Mouse (Mus musculus): ENCODE results near the gene 1110004F10Rik.

DNA sequence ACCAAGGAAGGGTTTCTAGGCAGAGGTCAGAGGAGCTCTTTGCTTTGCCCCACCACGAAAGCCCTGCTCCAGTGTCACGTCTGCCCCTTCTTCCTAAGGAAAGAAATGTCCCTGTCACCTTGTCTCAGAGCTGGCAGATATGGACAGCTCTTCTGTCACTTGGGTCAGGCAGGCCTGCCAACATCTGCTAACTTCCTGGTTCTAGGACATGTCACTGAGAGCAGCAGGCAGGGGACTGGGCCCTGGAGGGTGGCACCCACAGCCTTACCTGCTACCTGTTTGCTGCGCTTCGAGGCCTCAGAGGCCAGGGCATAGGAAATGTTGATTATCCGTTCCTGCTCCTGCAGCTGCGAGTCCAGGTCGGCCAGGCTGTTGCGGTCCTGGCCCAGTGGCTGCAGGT is 89.1 kb downstream of the 1110004F10Rik start:
- TF ChIP-seq CTCF (IDR thresholded peaks at IDR 0.05; ENCODE audit: extremely low read depth, insufficient read depth, low read length) (no peak), POLR2A (IDR thresholded peaks at IDR 0.05; ENCODE audit: extremely low read depth, insufficient read depth, low read length) (no peak)
